Mouse (Mus musculus) midbrain, embryonic 13.5 days (tissue): Measurements from ENCODE around the gene Olfr1290. TPM values are rescaled to one million over a fixed set of nuclear protein-coding genes. Genes with fewer than 3 reads are reported as not detected.

Experiments used
- ATAC-seq: fragments of 200-750 bp; cut with Nextera tagmentation; 2 replicates; pipeline ENCODE4 v1.8.0; 2017; ENCODE audit warnings: mild to moderate bottlenecking, moderate TSS enrichment, moderate library complexity
- H3K27ac ChIP-seq: fragments of 300-500 bp; sonication (generic); 2 replicates; pipeline ENCODE4 v1.5.1; 2015; ENCODE audit warnings: inconsistent platforms, mild to moderate bottlenecking, moderate library complexity
- H3K27me3 ChIP-seq: fragments of 300-500 bp; sonication (generic); 2 replicates; pipeline ENCODE4 v1.6.1; 2015; ENCODE audit warnings: mild to moderate bottlenecking, inconsistent platforms
- H3K36me3 ChIP-seq: fragments of 300-500 bp; sonication (generic); 2 replicates; pipeline ENCODE4 v1.6.1; 2015; ENCODE audit warnings: mild to moderate bottlenecking, inconsistent platforms
- H3K4me1 ChIP-seq: fragments of 300-500 bp; sonication (generic); replicated peaks from 2 replicates; pipeline ENCODE4 v1.6.1; 2015; ENCODE audit warnings: inconsistent platforms
- H3K4me2 ChIP-seq: fragments of 300-500 bp; sonication (generic); replicated peaks from 2 replicates; pipeline ENCODE4 v1.6.1; 2015; ENCODE audit warnings: moderate library complexity, mild to moderate bottlenecking, inconsistent platforms
- H3K4me3 ChIP-seq: fragments of 300-500 bp; sonication (generic); replicated peaks from 2 replicates; pipeline ENCODE4 v1.5.1; 2015; ENCODE audit warnings: mild to moderate bottlenecking, inconsistent platforms
- H3K9ac ChIP-seq: fragments of 300-500 bp; sonication (generic); replicated peaks from 2 replicates; pipeline ENCODE4 v1.6.1; 2015; ENCODE audit warnings: mild to moderate bottlenecking, inconsistent platforms
- H3K9me3 ChIP-seq: fragments of 300-500 bp; sonication (generic); 2 replicates; pipeline ENCODE4 v1.6.1; 2016; ENCODE audit warnings: mild to moderate bottlenecking, inconsistent platforms
- WGBS: fragments of 180-500 bp; shearing (Covaris S2); methylation state at CpG from one replicate; pipeline ENCODE4 v1.1.7; 2015; 5-methylcytosine and 5-hydroxymethylcytosine counted together
- polyA plus RNA-seq: library from polyadenylated mRNA; unstranded; fragments of >200 nt; fragmentation: Nextera tagmentation; extraction: Ambion mirVana; gene quantifications from 2 replicates; pipeline ENCODE4 v1.2.1, GENCODE M21; 2015

Olfr1290 gene
- polyA plus RNA-seq = not detected in 2 replicates

DNA sequence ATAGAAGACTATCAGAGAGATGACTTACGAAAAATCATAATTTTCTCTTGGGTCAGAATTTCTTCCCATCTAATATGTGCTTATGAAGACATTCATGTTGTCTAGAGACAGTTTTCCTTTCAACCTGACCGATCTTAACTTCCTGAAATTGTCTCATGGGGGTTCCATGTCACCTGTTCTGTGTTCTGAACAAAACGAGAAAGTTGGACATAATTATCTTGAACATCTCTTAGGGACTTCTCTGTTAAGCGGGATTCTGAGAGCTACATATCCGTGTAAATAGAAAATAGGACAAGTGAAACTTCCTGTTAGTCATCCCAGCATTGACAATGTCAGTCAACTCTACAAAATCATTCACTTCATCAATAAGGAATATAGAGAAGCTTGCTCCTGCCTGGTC, at the start of gene Olfr1290:
TSS of gene Olfr1290 (minus strand) at position 101 of the 400 bp plus-strand sequence.
- Histone ChIP-seq H3K9ac (no peak within 1 kb of the TSS), H3K4me2 (no peak within 1 kb of the TSS)

GRCm38 (mm10) chr2:111540191-111540590, 46.6 kb upstream of the Olfr1290 start, which contains the start of gene Olfr1294:
TSS of gene Olfr1294 (minus strand) at chr2:111540291.
- no peak within 1 kb of the TSS for H3K4me2 ChIP-seq
- H3K9me3 ChIP-seq = no peaks in the 10 kb centered on the region
- H3K36me3 ChIP-seq = no peaks in the 10 kb centered on the region
- ATAC-seq = no peak
- H3K4me1 ChIP-seq = no peaks in the 10 kb centered on the region
- 54% methylated on average over 1 of the region's 1 CpGs for WGBS
- H3K4me3 ChIP-seq = no peak within 1 kb of the TSS
- H3K9ac ChIP-seq = no peak within 1 kb of the TSS
- H3K27me3 ChIP-seq = no peaks in the 10 kb centered on the region
- H3K27ac ChIP-seq = no peak within 1 kb of the TSS

More for the DNA sequence above, at the start of gene Olfr1290:
- 90% methylated on average over 5 of the region's 5 CpGs for WGBS
- no peaks in the 10 kb centered on the region for H3K27me3 ChIP-seq
- H3K4me3 ChIP-seq = no peak within 1 kb of the TSS
- H3K4me1 ChIP-seq = no peaks in the 10 kb centered on the region
- no peaks in the 10 kb centered on the region for H3K36me3 ChIP-seq
- H3K9me3 ChIP-seq = no peaks in the 10 kb centered on the region
- ATAC-seq = no peak
- no peak within 1 kb of the TSS for H3K27ac ChIP-seq

- no peak within 1 kb of the TSS for H3K4me3 ChIP-seq
- H3K27me3 ChIP-seq = no peaks in the 10 kb centered on the region
- H3K4me1 ChIP-seq = no peaks in the 10 kb centered on the region
- WGBS = 91% methylated on average over 1 of the region's 1 CpGs
- H3K9ac ChIP-seq = no peak within 1 kb of the TSS
- no peaks in the 10 kb centered on the region for H3K9me3 ChIP-seq
- no peaks in the 10 kb centered on the region for H3K36me3 ChIP-seq
- ATAC-seq = no peak
- H3K27ac ChIP-seq = no peak within 1 kb of the TSS
- H3K4me2 ChIP-seq = no peak within 1 kb of the TSS
Observed at GRCm38 (mm10) chr2:111524903-111525302, 31.3 kb upstream of the Olfr1290 start, which contains the start of gene Olfr1293-ps. TSS of gene Olfr1293-ps (plus strand) at chr2:111525203.

- no peak overlapping the region for H3K9ac ChIP-seq
- WGBS = 91% methylated on average over 10 of the region's 10 CpGs
- no peaks in the 10 kb centered on the region for H3K4me1 ChIP-seq
- H3K36me3 ChIP-seq = no peaks in the 10 kb centered on the region
- H3K27me3 ChIP-seq = no peaks in the 10 kb centered on the region
- H3K4me3 ChIP-seq = no peak overlapping the region
- no peak overlapping the region for H3K27ac ChIP-seq
- no peak for ATAC-seq
- no peaks in the 10 kb centered on the region for H3K9me3 ChIP-seq
- no peak overlapping the region for H3K4me2 ChIP-seq
Observed at GRCm38 (mm10) chr2:111517451-111517850, 23.8 kb upstream of the Olfr1290 start.

- 87% methylated on average over 3 of the region's 3 CpGs for WGBS
- no peak within 1 kb of the TSS for H3K9ac ChIP-seq
- no peak for ATAC-seq
- H3K4me2 ChIP-seq = no peak within 1 kb of the TSS
- no peaks in the 10 kb centered on the region for H3K36me3 ChIP-seq
- no peak within 1 kb of the TSS for H3K4me3 ChIP-seq
- H3K4me1 ChIP-seq = no peaks in the 10 kb centered on the region
- H3K27ac ChIP-seq = no peak within 1 kb of the TSS
- no peaks in the 10 kb centered on the region for H3K9me3 ChIP-seq
- H3K27me3 ChIP-seq = no peaks in the 10 kb centered on the region
Observed at GRCm38 (mm10) chr2:111496880-111497279, 3.3 kb upstream of the Olfr1290 start, which contains the start of gene Olfr1291-ps1. TSS of gene Olfr1291-ps1 (plus strand) at chr2:111497180.

GRCm38 (mm10) chr2:111480519-111480918, 13.1 kb downstream of the Olfr1290 start, which contains the start of gene Olfr1289:
TSS of gene Olfr1289 (plus strand) at chr2:111480819.
- Histone ChIP-seq H3K4me1 (no peaks in the 10 kb centered on the region), H3K4me2 (no peak within 1 kb of the TSS), H3K27me3 (no peaks in the 10 kb centered on the region), H3K27ac (no peak within 1 kb of the TSS), H3K9ac (no peak within 1 kb of the TSS), H3K9me3 (no peaks in the 10 kb centered on the region), H3K4me3 (no peak within 1 kb of the TSS), H3K36me3 (no peaks in the 10 kb centered on the region)
- ATAC-seq = no peak
- WGBS = 71% methylated on average over 1 of the region's 1 CpGs

DNA sequence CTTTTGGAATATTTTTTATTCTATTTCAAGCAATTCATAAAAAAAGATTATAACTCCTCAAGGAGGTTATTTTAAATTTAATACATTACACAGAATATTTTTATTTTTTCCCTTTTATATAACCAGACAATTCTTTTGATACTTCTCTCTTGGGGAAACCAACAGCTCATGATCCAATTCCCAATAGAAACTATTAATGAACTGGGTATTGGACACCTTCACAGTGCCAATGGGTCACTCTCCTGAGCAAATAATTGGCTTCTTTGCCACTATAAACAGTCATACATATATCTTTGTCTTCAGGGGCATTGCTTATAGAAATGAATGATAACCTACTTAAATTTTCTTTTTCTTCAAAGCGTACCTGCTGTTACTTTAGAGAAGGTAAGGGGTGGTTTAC, 19.8 kb downstream of the Olfr1290 start, which contains the start of gene Olfr1288:
TSS of gene Olfr1288 (plus strand) at position 301 of the 400 bp plus-strand sequence.
- H3K4me2 ChIP-seq = no peak within 1 kb of the TSS
- no peak within 1 kb of the TSS for H3K4me3 ChIP-seq
- no peak for ATAC-seq
- no peak within 1 kb of the TSS for H3K27ac ChIP-seq
- H3K9ac ChIP-seq = no peak within 1 kb of the TSS
- H3K9me3 ChIP-seq = no peaks in the 10 kb centered on the region
- H3K27me3 ChIP-seq = no peaks in the 10 kb centered on the region
- no peaks in the 10 kb centered on the region for H3K4me1 ChIP-seq
- WGBS = 93% methylated on average over 1 of the region's 1 CpGs
- no peaks in the 10 kb centered on the region for H3K36me3 ChIP-seq

- Histone ChIP-seq H3K4me3 (no peak within 1 kb of the TSS), H3K4me1 (no peaks in the 10 kb centered on the region), H3K9ac (no peak within 1 kb of the TSS), H3K27ac (no peak within 1 kb of the TSS), H3K27me3 (no peaks in the 10 kb centered on the region), H3K9me3 (no peaks in the 10 kb centered on the region), H3K4me2 (no peak within 1 kb of the TSS), H3K36me3 (no peaks in the 10 kb centered on the region)
- WGBS = 81% methylated on average over 1 of the region's 1 CpGs
- no peak for ATAC-seq
Observed at GRCm38 (mm10) chr2:111448842-111449241, 44.8 kb downstream of the Olfr1290 start, which contains the start of gene Olfr1287. TSS of gene Olfr1287 (plus strand) at chr2:111449142.

Other genes starting within 250 kb of the Olfr1290 start
- gene Olfr1276, start 239.3 kb downstream of the Olfr1290 start, polyA plus RNA-seq = not detected in 2 replicates
- gene Olfr1277, start 219.7 kb downstream of the Olfr1290 start, polyA plus RNA-seq = not detected in 2 replicates
- not detected in 2 replicates for gene Olfr1278, start 203.7 kb downstream of the Olfr1290 start, polyA plus RNA-seq
- gene Olfr1279, start 193.2 kb downstream of the Olfr1290 start, polyA plus RNA-seq = not detected in 2 replicates
- gene Olfr1280, start 179.8 kb downstream of the Olfr1290 start, polyA plus RNA-seq = not detected in 2 replicates
- not detected in 2 replicates for gene Olfr1281, start 167.3 kb downstream of the Olfr1290 start, polyA plus RNA-seq
- gene Olfr1282, start 157.8 kb downstream of the Olfr1290 start, polyA plus RNA-seq = not detected in 2 replicates
- gene Olfr1283, start 127.0 kb downstream of the Olfr1290 start, polyA plus RNA-seq = not detected in 2 replicates
- gene Olfr1284, start 118.3 kb downstream of the Olfr1290 start, polyA plus RNA-seq = not detected in 2 replicates
- gene Olfr1286, start 70.7 kb downstream of the Olfr1290 start, polyA plus RNA-seq = not detected in 2 replicates
- not detected in 2 replicates for gene Olfr1287, start 44.7 kb downstream of the Olfr1290 start, polyA plus RNA-seq
- not detected in 2 replicates for gene Olfr1288, start 19.7 kb downstream of the Olfr1290 start, polyA plus RNA-seq
- not detected in 2 replicates for gene Olfr1289, start 13.0 kb downstream of the Olfr1290 start, polyA plus RNA-seq
- gene Olfr1291-ps1, start 3.4 kb upstream of the Olfr1290 start, polyA plus RNA-seq = not detected in 2 replicates
- gene Olfr1293-ps, start 31.4 kb upstream of the Olfr1290 start, polyA plus RNA-seq = not detected in 2 replicates
- gene Olfr1294, start 46.5 kb upstream of the Olfr1290 start, polyA plus RNA-seq = not detected in 2 replicates
- gene Olfr1295, start 75.9 kb upstream of the Olfr1290 start, polyA plus RNA-seq = not detected in 2 replicates
- gene Olfr1297, start 132.7 kb upstream of the Olfr1290 start, polyA plus RNA-seq = not detected in 2 replicates
- gene Olfr1298, start 155.4 kb upstream of the Olfr1290 start, polyA plus RNA-seq = not detected in 2 replicates
- not detected in 2 replicates for gene Olfr1299, start 167.6 kb upstream of the Olfr1290 start, polyA plus RNA-seq